Mouse (Mus musculus): Measurements from ENCODE around the gene Mgat3.

DNA sequence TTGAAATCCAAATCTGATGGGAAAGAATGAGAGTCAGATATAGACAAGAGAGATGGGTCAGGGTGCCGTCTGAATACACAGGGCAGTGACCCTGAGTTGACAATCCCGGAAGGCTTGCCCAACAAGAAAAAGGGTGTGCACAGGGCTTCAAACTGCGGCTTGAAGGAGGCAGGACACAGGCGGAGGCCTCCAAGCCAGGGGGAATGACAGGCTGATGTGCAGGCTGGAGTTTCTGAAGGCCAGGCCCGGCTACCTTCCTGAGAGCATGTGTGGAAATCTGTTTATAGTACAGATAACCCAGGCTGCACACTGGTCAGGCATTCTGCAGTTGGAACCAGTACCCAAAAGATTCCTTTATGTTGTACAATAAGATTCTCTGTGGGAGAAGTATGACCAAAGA, 26.0 kb upstream of the Mgat3 start:
- TF ChIP-seq CTCF (IDR thresholded peaks at IDR 0.05), result no peak
- no peak for TF ChIP-seq POLR2A (IDR thresholded peaks at IDR 0.05; ENCODE audit: insufficient read depth, low read depth, low read length)
